Mouse (Mus musculus): Measurements from ENCODE around the gene Tctex1d2. TPM values are rescaled to one million over a fixed set of nuclear protein-coding genes. Genes with fewer than 3 reads are reported as not detected.

Tctex1d2 gene
- 1 to 10 TPM; 5.0 to 5.6 TPM for total RNA-seq (2021)
- long read RNA-seq, experiment 1, partial matches to known transcripts, result 0 of 1 reads
- long read RNA-seq, experiment 1, other reads (novel, unspliced or antisense), result 1 of 1 reads
- long read RNA-seq, experiment 2, transcript Tctex1d2-201 (5 exons, 838 nt), result major isoform, 8 of 9 reads
- long read RNA-seq, experiment 2, partial matches to known transcripts, result 0 of 9 reads
- long read RNA-seq, experiment 2, other reads (novel, unspliced or antisense), result 1 of 9 reads

DNA sequence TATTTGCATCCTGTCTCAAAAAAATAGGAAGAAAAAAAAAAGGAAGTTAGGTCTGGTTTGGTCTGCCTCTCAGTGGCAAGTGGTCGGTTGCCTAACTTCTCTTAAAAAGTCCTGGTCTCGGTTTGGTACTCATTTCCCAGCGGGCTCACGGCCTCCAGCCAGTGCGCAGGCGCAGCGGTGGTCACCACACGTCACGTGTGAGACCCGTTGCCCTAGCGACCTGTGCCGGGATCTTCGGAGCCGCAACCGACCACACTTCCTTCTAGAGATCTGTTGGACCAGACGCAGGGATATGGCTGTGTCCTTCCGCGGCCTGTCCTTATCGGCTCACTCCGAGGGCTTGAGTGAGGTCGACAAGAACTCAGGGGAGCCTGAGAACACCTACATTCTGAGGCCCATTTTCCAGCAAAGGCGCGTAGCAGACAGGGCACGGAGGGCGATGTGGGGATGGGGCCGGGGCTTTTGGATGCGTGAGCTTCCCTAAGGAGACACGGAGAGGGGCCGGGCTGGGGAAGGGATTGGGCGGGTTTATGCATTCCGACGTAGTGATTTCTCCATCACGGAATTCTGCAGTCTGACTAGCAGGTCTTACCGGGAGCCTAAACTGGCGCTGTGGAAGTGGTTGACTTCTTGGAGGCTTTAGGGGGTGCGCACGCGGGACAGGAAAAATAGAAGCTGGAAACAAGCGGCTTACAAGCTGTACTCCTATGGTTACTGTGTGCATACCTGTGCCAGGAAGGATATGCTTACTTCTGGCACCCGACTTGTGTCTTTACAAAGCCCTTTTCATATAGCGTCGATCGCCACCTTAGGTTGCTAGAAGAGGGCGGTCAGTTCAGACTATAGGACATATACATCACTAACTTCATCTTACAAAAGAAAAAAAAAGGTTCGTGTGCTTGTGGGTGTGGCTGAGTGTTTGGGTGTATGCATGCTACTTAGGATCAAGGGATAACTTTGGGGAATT, at the start of gene Tctex1d2:
TSS of gene Tctex1d2 (plus strand) at position 186 of the 967 bp plus-strand sequence.
- DNase-seq (ENCODE audit: low spot score in 2 of 2), result peak; percentile 90 to 93

DNA sequence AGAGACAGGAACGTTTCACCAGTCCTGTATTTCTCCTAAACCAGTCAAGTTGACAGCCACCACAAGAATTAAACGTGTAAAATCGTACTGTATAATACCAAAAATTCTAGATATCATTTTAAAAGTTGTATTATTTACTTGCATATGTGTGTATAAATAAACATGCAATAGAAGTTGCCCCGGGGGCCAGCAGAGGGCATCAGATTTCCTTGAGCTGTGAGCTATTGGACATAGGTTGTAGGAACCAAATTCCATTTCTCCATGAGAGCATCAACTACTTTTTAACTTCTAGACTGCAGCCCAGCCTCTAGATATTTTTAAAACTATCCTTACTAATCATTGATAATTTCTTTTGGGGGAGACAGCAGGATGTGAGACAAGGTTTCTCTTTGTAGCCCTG, 48.2 kb upstream of the Tctex1d2 start:
- DNase-seq (ENCODE audit: low spot score in 2 of 2), result peak in 1 of 2 experiments; percentile 33

DNA sequence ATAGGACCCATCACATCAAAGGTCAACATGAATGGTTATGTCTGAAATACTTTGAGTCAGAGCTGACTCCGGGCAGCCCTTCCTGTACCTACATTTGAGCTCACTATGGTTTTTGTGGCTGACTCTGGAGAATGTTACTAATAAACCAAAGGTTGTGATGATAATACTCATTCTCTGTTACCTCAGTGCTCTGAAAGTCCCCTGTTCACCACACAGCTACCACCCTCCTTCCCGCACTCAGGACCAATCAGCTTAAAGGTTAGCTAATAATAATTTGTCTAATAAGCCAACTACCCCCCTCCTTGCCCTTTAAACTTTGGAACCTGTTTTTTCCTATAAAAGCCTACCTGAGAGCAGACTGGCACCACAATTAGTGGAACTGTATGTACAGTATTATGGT, 39.9 kb upstream of the Tctex1d2 start:
- DNase-seq (ENCODE audit: low spot score in 2 of 2), result no peak

DNA sequence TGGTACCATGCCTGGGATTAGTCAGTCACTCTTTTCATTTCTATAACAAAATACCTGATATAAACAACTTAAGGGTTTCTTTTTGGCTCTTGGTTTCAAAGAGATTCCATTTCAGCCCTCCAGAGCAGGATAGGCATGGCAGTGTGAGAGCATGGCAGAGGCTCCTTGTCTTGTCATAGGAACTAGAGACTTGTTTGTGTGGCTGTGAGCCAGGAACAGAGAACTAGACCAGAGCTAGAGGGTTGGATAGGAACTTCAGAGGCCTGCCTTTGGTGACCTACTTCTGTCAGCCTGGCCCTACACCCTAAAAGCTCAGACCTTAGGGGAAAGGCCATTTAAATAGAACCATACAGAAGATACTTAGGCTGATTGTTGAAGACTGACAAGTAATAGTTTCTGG, 36.6 kb upstream of the Tctex1d2 start:
- DNase-seq (ENCODE audit: low spot score in 2 of 2), result no peak

DNA sequence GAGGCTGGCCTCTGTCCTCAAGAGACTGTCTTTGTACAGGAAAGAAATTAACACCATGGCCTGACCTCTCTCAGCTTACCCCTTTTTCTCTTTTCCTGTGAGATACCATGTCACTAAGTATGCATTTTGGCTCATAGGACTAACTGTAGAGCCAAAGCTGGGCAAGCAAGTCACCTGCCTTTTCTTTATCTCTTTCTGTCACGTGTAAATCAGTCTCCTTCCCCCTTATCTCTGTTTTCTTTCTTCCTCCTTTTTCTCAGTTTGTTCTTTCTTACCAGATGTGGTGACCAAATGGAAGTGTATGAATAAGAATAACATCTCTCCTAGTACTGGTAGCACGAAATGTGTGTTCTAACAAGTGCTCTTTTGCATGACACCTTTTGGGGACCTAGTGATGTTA, 34.6 kb upstream of the Tctex1d2 start:
- DNase-seq (ENCODE audit: low spot score in 2 of 2), result no peak

DNA sequence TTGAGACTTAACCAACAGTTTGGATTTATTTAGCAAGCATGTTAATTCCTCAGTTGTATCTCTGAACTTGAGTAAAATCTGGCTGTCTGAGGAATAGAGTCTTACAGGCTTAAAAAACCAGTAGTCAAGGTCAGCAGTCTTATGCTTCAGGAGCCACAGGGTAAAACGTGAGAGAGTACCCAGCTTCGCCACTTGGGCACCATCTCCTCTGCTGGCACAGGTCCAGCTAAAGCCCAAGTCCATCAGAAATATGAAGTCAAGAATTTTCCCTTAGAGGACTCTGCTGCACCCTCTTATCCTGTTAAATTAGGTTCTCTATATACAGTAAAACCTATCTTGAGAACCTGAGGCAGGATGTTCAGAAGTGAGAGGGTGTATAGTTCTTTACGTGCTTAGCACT, 32.7 kb upstream of the Tctex1d2 start:
- no peak for DNase-seq (ENCODE audit: low spot score in 2 of 2)

DNA sequence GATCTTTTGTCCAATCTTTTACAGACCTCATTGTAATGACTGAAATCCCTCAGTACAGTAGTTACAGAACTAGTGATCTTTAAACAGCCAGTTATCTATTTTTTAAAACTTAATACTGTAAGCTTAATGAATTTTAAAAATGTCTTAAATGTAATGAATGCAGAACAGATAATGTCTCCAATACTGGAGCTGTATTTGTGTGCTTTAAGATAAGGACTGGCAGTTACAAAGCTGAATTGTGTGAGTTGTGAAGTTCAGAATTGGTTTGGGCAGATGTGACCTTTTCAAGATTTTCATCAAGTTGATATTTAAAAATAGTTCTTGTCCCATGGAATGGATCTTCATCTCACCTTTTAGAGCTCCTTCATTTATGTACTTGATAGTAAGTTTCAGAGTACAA, 30.5 kb upstream of the Tctex1d2 start:
- no peak for DNase-seq (ENCODE audit: low spot score in 2 of 2)

DNA sequence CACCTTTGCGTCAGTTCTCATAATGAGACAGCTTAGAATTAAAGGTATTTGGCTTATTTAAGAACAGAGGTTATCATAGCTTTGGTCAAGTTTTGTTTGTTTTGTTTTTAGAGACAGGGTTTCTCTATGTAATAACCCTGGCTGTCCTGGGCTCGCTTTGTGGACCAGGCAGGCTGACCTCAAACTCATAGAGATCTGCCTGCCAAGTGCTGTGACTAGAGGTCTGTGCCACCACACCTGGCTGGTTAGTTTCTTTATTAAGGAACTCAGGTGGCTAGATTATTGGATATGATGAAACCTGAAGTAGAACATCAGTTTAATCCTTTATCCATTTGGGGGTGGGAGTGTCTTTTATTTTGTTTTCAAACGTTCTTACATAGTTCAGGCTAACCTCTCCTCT, 29.7 kb upstream of the Tctex1d2 start:
- no peak for DNase-seq (ENCODE audit: low spot score in 2 of 2)

DNA sequence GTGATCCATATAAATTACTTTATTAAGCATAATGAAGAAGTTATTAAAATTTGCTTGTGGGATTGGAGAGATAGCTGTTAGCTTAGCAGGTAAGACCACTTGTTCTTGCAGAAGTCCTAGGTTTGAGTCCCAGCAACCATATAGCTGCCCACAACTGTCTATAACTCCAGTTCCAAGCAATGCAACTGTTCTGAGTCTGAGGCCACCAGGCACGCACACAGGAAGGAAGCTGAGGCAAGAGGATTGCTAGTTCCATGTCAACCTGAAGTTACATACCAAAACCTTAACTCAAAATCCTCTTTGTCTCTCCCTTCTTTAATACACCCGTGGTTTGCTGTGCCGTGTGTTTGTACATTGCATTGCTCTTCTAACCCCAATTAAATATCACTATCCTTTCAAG, 28.6 kb upstream of the Tctex1d2 start:
- DNase-seq (ENCODE audit: low spot score in 2 of 2), result no peak

DNA sequence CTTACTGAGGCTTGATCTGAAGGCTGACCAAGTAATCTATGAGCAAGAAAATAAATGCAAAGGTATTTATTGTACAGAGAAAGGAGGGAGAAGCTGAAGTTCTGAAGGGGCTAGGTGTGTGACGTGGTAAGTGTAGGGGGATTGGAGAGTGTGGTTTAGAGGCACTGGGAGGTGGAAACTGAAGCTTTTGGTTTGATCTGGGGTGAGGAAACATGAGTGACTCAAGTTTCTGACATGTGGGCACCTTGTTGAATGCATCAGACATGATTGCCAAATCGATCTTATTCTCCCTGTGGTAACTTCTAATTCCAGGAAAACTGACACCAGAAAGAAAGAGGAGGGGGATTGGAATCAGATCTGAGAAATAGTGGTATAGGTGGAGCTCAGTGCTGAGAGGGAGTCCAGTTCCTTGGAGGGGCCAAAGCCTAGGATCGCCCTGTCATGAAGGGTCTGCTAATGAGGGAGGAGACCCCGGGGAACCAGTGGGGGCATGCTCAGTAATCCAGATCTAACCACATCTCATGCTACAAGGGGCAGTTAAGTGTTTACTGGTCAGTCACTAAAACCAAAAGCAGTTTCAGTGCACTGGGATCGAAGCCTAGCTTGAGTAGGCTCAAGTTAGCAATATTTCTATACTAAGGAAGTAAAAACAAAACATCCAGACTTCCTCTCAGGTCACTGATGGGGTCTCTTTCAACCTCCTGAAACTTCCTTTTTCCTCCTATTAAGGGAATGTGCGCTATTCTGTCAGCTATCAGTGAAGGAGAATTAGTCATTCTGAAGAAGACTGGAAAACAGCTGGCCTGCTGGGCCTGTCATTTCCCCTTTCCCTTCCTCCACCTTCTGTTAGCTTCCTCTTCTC, 23.6 kb upstream of the Tctex1d2 start:
- DNase-seq (ENCODE audit: low spot score in 2 of 2), result no peak

DNA sequence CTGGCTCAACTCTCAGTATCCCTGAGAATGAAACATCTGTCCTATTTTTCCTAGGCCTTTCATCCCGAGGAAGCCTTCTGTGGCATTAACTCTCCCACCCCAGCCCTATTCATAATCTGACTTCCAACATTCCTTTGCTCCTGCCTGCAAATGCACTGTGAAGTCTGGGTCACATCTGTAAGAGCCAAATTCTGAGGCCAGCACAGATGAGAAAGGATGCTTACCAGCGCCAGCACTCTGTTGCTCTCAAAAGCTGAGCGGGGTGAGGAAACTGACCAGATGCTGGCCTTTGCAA, 23.0 kb upstream of the Tctex1d2 start:
- no peak for DNase-seq (ENCODE audit: low spot score in 2 of 2)

DNA sequence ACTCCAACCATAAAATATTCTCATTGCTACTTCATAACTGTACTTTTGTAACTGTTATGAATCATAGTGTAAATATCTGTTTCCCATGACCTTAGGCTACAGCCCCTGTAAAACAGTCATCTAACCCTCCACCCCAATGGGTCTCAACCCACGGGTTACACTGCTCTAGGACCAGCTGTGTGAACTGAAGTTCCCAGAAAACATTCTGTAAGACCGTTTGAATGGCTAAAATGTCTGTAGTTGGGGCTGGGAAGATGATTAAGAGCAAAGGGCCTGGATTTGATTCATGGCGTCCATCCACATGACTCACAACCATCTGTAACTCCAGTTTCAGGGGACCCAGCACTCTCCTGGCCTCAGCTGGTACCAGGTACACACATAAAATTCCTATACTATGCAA, 21.3 kb upstream of the Tctex1d2 start:
- DNase-seq (ENCODE audit: low spot score in 2 of 2), result peak in 1 of 2 experiments; percentile 12

DNA sequence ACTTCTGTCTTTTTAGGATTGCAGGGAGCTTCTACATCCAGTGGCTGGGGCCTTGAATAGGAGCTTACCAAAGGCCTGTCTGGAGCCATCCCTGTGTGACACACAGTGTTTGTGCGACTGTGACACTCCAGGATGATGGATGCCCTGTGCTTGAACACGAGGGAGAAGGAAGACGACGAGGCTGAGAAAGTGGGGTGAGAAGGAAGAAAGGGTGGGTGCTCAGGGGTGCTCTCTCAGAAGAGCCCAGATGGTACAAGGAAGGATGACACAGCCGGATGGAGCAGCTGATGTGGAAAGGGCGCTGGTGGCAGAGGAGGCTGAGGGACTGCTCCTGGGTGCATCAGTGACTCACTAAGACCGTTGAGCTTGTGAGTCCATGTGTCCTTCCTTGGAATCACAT, 19.2 kb upstream of the Tctex1d2 start, which contains the start of gene Tm4sf19:
TSS of gene Tm4sf19 (plus strand) at position 240 of the 400 bp plus-strand sequence.
- DNase-seq (ENCODE audit: low spot score in 2 of 2), result no peak

DNA sequence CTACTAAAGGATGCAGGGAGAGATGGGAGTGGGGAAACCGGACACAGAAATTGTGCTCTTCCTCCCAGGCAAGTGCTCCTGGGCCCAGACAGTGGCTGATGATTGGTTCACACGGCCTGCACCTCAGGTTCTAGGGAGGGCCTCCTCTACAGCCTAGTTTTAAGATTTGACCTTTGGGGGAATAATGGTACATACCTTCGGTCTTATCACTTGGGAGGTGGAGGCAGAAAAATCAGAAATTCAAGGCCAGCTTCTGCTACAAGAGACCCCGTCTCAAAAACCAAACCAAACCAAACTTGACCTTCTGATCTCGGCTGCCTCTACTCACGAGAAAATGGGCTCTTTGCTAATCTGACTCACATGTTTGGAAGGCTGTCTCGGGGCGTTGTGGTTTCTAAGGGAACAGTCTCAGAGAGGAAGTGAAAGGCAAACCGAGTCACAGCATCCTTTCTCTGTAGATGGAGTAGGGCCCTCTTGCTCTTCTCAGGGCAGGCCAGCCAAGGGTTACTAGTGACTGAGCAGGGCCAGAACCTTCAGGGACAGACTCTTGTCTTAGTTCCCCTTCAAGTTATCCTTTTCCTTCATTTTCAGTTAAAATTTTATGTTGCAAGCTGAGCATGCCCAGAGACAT, 18.1 kb upstream of the Tctex1d2 start:
- no peak for DNase-seq (ENCODE audit: low spot score in 2 of 2)

DNA sequence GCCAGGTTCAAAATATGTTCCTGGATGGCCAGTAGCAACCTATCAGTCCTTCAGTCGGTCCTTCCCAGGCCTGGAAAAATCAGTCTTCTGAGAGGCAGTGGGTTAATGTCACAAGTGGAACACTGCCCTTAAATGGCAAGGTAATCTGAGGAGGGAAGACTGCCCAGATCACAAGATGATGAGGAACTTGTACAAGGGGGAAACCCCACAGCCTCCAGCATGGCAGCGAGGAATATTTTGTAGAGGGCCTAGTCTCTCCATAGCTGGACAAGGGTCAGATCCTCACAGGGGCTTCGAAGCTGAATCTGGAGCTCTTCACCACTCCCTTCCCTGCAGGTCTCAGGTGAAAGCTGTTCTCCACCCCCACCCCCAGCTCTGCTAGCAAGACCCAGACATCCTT, 16.7 kb upstream of the Tctex1d2 start:
- no peak for DNase-seq (ENCODE audit: low spot score in 2 of 2)

DNA sequence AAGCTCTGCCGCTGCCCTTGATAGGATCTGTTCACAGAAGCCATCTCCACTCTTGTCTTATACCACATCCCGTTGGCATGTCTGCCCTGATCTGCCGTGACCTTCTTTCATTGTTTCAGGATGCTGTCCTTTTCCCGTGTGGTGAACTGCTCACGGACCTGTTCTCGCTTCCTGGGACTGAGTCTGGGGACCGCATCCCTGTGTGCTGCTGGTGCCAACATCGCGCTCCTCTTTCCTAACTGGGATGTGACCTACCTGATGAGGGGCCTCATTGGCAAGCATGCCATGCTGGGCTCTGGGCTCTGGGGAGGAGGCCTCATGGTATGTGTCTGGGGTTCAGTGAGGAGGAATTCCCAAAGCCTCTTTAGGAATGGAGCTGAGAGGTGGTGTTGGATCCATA, 13.8 kb upstream of the Tctex1d2 start:
- no peak for DNase-seq (ENCODE audit: low spot score in 2 of 2)

DNA sequence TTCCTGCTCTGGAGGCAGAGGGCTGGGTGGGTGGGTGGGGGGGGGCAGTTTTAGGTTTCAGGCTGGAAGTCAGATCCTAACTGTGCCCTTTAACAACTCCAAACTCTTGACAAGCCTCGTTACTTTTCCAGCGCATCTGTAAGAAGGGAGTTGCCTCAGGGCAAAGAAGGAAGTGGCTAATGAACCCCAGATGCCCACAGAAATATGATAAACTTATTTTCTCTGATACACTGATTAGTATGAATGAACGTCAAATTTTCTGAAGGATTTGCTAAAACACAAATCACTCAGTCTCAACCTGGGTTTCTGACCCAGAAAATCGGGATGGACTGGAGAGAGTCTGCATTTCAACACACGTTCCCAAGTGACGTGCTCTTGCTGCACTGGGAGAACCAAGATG, 12.8 kb upstream of the Tctex1d2 start:
- no peak for DNase-seq (ENCODE audit: low spot score in 2 of 2)

DNA sequence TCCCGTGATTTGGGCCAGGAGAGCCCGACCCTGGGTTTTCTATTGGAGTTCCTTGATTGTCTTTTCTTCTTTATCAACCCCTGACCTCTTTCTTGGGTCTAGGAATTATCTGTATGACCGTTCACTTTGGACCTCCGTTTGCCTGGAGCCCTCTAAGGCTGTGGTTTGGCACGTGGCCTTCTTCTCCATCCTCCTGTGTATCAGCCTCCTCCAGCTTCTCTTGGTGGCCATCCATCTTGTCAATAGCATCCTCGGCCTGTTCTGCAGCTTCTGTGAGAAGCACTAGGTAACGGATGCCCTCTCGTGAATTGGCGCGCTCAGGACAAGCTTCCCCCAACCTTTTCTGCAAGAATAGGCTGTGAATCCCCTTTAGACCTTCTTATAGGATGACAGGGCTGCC, 11.8 kb upstream of the Tctex1d2 start:
- DNase-seq (ENCODE audit: low spot score in 2 of 2), result no peak

DNA sequence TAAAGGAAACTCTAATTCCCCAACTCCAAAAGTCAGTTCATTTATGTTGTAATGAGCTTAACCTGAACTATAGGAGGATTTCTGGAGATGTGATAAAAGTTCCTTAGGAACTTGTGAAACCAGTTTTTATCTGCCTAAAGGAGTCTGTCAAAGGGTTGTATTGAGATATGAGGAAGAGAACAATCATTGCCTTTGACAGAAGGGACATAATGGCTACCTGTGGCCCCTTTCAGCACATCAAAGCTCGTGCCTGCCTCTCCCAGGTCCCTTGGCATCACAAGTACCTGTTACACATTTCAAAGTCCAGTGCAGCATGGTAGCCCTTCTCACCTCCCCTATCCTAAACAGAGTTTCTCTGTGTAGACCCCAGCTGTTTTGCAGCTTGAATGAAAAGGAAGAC, 2.0 kb upstream of the Tctex1d2 start:
- no peak for DNase-seq (ENCODE audit: low spot score in 2 of 2)

DNA sequence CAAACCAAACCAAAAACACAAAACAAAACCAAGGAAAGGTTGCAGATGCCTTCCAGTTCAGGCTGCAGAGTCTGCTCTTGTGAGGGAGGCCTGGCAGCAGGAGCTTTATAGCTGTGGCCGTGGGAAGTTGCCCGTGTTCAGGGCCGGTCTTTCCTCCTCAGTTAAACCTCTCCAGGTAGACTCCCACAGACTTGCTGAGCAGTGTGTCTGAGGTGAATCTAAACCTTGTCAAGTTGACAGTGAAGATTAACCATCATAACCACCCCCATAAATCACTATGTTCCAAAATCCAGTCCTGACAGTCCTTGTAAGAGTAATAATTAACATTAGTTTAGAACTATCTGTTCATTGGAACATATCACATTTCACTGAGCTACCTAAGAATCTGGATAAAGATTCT, 8.0 kb downstream of the Tctex1d2 start:
- no peak for DNase-seq (ENCODE audit: low spot score in 2 of 2)

DNA sequence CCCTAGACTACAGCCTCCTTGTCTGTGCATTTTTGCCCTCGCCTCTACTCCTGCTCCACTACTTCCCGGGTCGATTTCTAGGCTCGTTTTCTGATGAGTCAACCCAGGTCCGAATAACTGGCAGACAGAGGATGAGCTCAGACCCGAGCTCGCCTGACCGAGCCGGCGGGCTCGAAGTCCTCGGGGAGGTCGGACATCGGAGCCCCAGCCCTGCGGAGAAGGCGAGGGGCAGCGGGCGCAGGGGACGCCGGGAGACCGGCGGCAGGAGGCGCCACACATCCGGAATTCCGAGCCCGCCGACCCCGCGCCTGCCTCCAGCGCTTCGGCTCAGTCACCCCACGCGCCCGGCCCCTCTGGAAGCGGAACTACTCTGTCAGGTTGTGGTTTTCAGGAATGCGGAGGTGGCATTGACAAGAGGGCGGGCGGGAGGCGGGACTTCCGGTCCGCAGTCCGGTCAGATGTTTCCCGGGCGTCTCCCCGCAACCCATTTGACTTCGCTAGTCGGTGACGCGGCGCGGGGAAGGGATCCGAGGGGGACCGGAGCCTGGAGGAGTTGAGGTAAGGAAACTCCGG, 11.1 kb downstream of the Tctex1d2 start, which contains the start of gene Pcyt1a:
TSS of gene Pcyt1a (plus strand) at position 448 of the 573 bp plus-strand sequence.
- DNase-seq (ENCODE audit: low spot score in 2 of 2), result peak; percentile 85

All from adrenal gland, adult 18-20 months (tissue).